Mouse (Mus musculus) mouse trophoblast stem cell (cell line): Measurements from ENCODE around the gene Edc3.

Experiments used
- in situ Hi-C, 2 experiments: fragments of 300-500 bp; cut with MseI, MboI; formaldehyde crosslinking; loops; 2 replicates in 1 of 2; 3 replicates in 1 of 2; pipeline ENCODE4 v1.15.1; 2025

Gene Edc3

DNA sequence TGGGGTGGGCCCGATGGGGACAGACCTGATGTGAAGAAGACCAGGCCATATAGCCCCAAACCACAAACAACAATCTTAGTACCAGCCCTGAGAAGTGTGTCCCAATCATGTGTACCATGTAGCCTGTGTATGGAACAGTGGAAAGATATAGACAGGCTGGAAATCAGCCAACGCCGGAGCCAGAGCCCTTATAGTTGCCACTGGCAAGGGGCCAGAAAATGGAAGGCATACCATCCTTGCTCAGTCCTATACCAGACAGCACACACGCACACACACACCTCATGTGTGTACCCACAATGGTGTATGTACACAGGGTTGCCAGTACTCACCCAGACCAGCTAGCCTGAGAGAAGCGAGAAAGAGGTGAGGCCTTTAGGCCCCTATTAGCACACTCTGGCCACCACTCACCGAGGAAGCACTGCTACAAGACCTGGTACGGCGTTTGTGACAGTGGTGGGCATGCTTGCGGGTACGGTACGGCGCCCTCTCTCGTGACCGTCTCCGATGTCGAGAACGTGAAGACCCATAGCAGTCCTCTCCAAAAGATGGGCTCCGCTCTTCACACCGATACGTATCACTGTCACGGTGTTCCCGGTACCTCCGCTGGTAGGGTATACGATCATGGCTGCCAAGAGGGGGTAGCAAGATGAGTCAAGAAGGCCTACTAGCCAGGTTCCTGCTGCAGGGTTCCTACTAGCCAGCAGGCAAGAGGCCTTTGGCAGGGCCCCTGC is 52.2 kb downstream of the Edc3 start:
- in situ Hi-C loops = no loop called here

- in situ Hi-C loops = no loop called here
These were observed 53.5 kb downstream of the Edc3 start for GRCm38 (mm10) chr9:57761563-57762551.

DNA sequence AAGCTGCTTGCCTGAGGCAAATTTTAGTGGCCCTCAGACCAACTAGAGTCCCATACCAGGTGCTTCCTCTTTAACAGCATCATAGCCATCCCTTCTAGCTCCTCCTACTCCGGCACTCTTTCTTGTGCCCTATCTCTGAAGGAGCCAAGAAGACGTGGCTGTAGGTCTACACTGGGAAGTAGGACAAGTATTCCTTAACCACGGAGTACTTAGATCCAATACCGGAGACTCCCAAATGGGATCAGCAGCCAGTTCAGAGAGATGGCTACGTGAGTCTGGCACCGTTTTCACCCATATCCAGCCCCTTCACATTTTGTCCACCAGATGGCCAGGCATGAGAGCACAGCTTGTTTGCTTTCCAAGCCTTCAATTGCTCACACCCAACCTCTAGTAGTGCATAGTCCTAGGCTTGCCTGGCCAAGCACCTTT is 54.2 kb downstream of the Edc3 start:
- in situ Hi-C loops = no loop called here

DNA sequence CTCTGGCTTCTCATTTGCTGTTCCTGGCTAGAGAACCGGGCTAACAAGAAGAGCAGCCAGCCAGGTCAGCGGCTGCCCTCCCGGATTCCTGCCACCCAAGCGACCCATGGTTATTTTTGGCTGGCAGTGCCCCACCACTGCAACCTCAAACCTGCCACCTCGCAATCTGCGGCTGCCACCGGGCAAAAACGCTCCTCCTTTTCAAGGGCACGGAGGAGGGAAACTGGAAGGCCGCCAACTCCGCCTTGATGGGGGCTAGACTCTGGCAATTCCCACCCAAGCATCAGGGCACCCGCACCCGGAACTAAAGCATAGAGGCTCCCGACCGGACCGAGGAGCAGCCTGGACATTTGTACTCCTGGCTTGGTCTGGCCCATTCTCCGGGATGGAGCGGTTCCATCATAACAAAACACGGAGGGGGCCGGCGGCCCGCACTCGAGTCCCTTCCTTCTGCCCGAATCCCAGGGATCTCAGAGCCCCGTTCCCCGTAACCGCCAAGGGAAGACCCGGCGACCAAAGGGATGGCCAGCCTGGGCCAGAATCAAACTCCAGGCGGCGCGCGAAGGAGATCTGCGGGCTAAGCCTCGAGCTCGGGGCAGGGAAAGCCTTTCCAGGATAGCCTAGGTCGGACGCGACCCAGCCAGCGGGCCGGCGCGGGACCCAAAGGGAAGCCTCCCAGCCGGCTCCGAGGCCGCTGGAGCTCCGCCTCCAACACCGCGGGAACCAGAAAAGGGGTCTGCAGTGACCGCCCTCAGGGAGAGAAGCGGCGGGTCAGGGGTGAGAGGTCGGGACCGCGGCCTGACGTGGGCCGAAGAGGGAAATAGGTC is 56.0 kb downstream of the Edc3 start:
- in situ Hi-C loops = no loop called here

DNA sequence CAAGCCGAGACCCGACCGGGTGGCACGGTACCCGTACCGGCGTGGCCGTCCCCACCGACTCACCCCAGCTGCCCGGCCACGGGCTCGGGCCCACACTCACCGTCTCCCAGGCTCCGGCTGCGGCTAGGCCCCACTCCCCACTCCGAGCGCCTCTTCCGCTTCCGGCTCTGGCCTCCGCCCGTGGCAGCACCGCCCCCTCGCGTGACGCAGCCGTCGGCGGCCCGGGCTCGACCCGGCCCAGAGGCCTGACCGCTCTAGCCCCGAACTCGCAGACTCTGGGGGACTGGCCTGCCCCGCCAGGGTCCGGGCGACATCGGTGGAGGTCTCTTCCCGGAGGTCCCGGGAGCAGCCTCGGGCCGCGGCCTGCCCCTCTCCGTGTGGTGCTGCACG is 56.6 kb downstream of the Edc3 start:
- in situ Hi-C loops = no loop called here

- in situ Hi-C loops = no loop called here
These were observed 57.3 kb downstream of the Edc3 start, which contains the start of gene Clk3 for GRCm38 (mm10) chr9:57765364-57766351. Gene Clk3, minus strand, starts transcription at chr9:57765860.

GRCm38 (mm10) chr9:57766431-57766830 is 58.1 kb downstream of the Edc3 start:
- in situ Hi-C loops = no loop called here

DNA sequence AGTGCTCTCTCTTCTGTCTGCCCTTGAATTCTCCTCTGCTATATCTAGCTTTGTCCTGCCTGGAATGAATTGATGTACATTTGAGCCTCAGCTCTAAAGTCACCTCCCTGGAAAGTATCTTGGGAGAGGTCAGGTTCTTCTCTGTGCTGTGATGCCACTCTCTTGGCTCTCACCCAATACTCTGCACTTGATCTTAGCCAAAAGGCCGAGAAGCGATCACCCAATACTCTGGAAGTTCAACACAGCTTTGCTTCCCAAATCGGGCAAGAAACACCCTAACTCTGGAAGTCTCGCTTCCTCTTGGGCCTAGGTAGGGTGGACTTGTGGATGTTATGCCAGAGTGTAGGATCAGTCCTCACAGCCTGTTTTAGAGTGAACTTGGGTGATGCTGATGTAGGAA is 58.9 kb downstream of the Edc3 start:
- in situ Hi-C loops = no loop called here

DNA sequence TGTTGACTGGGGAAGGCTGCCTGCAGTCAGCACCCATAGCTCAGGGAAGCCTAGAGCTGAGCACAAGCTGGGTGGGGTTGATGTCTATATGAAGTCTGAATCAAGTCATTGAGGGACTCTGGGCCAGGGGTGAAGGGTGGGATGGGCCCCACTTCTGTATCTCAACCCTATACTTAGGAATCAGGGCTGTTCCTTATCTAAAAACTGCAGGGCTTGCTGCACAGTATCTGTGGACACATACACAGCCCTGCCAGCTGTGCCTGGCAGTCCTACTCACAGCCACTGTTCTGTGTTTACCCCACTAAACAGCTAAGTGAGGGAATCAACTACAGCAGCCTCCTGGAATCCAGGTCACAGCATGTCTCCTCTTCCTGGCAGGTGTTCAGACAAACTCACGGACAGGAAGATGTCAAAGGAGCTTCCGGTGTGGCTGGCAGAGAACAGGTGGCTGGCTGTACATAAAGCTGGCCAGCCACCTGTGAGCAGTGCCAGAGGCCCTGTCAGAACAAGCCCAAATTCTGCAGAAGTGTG is 61.3 kb downstream of the Edc3 start:
- in situ Hi-C loops = loop anchor here in 1 of 2 experiments (10.0 kb wide), 1 partner anchor 225 kb away; no protein-coding TSS in a partner anchor

GRCm38 (mm10) chr9:57770214-57770613 is 61.9 kb downstream of the Edc3 start:
- in situ Hi-C loops = loop anchor here in 1 of 2 experiments (10.0 kb wide), 1 partner anchor 225 kb away; no protein-coding TSS in a partner anchor

DNA sequence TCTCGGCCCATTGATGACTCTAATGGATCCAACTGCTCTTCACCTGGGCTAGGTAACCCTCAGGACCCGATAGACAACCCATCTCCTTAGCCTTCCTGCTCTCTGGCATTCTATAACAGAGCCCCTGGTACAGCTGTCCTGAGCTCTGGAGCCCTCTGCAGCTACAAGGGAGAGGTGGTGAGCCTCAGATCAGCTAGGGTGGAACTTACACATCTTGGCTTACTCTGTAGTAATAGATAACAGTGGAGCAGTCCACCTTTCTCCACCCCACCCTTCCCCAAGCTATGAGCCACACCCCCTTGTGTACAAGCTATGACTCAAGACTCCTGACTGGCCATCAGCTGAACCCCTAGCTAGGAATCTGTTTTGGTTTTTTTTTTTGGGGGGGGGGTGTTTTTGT is 62.5 kb downstream of the Edc3 start:
- in situ Hi-C loops = loop anchor here in 1 of 2 experiments (10.0 kb wide), 1 partner anchor 224 kb away; no protein-coding TSS in a partner anchor

DNA sequence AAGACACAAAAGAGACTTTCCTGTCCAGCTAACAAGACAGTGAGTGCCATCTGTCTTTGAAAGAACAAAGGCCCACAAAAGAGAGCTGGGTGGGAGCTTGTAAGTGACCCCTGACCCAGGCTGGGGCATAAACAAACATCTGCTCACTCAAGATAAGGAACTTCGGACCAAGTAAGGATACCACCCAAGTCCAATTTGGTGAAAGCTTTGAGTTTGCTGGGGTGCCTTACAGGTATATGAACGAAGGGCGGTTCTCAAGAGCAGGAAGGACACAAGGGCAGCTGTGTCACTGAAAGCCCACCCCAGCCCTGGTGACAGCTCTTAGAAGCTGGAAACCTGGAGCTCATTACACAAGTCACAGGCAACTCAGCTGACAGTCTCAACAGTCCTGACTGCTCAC is 65.4 kb downstream of the Edc3 start:
- in situ Hi-C loops = loop anchor here in 1 of 2 experiments (10.0 kb wide), 1 partner anchor 221 kb away; no protein-coding TSS in a partner anchor

DNA sequence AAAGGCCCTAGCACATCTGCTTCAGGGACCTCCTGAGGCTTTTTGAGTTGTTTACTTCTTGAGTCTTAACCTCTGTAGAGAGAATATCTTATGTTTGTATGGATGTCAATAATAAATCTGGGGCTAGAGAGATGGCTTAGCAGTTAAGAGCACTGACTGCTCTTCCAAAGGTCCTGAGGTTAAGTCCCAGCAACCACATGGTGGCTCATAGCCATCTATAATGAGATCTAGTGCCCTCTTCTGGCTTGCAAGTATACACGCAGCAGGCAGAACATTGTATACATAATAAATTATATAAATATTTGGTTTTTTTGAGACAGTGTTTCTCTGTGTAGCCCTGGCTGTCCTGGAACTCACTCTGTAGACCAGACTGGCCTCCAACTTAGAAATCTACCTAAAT is 65.8 kb downstream of the Edc3 start:
- in situ Hi-C loops = loop anchor here in 1 of 2 experiments (10.0 kb wide), 1 partner anchor 221 kb away; no protein-coding TSS in a partner anchor

DNA sequence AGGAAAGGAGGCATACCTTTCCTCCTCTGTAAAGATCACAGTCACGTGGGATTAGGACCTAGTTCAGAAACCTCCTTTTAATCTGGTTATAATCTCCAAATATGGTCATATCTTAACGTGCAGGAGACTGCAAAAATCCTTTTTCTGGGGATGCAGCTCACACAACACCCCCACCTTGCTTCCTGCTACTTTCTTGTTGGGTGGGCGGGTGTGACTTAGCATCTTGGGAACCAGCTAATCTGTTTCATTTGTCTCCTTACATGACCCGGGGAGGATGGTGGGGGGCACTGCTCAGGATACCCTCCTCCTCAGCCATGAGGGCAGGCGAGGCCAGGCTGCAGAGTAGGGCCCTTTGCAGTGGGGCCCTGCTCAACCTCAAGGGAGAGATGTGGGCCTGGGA is 66.7 kb downstream of the Edc3 start:
- in situ Hi-C loops = loop anchor here in 1 of 2 experiments (10.0 kb wide), 1 partner anchor 220 kb away; no protein-coding TSS in a partner anchor

DNA sequence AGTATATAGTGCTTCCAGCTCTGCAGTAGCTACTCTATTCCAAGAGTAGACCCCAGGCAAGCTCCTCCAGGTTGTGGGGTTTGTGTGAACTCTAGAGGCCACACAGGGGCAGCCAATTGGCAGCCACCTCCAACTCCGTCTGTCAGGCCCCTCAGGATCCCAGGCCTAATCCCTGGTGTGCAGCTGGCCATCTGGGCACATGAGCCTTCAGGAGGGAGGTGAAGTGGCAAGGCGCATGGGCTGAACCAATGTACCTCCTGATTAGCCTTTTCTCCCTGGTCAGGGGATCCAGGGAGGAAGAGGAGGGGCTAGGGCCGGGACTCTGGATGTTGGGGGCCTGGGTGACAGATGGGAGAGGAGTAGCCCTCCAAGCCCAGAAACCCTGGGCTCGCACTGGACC is 67.4 kb downstream of the Edc3 start:
- in situ Hi-C loops = loop anchor here in 1 of 2 experiments (10.0 kb wide), 1 partner anchor 219 kb away; no protein-coding TSS in a partner anchor

DNA sequence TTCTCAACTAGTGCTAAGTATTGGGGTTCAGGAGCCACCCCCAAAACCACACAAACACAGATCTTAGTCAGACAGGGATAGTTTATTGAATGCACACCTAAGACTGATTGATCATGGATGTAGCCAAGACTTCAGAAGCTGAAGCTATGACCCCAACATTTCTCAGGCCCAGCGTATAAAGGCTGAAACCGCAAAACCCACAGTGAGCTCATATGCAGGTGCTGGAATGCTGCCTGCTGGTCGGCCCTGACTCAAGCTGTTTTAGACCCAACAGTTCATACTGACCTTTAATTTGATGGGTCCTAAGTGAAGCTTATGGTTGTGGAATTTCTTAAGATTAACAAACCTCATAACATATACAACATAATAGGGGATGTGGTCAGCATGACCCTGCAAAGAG is 74.3 kb downstream of the Edc3 start:
- in situ Hi-C loops = no loop called here

GRCm38 (mm10) chr9:57789733-57790132 is 81.4 kb downstream of the Edc3 start:
- in situ Hi-C loops = no loop called here

DNA sequence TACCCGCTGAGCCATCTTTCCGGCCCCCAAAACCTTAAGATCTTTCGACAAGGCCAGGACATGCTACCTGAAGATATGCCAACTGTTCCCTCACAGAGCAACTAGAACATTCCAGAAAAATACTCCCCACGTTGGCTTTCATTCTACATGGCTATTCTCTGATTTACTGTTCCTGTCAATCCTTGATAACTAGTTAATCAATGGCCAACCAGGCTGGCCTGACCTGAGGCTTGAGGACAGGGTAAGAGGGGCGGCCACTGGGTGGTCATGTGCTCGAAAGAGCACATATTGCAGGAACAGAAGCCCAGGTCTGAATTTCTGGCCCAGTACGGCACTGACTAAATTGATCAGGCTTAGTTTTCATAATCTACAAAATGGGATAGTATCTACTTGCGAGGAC is 89.1 kb downstream of the Edc3 start:
- in situ Hi-C loops = no loop called here

- in situ Hi-C loops = no loop called here
These were observed 90.4 kb downstream of the Edc3 start for GRCm38 (mm10) chr9:57798725-57799253.
